Mouse (Mus musculus) adrenal gland, postnatal 4 days (tissue): ENCODE data around the gene Bmper. TPM values are rescaled to one million over a fixed set of nuclear protein-coding genes. Genes with fewer than 3 reads are reported as not detected.

Experiments
- DNase-seq, 2 experiments: peaks; one replicate each; pipeline ENCODE4 v3.0.0; 2021 to 2022; ENCODE audit warnings: low spot score in 2 of 2, mixed read lengths in 2 of 2
- total RNA-seq, 2 experiments: library from RNA; stranded (reverse); gene quantifications; 2 replicates each; pipeline ENCODE4 v1.2.3; 2021

Gene Bmper
- total RNA-seq, 2 experiments from 2014 or later: 8.4 to 10.0 TPM

- DNase-seq: no peak
Observed at GRCm38 (mm10) chr9:23295569-23295968, 72.7 kb downstream of the Bmper start.

- DNase-seq: no peak
Observed at GRCm38 (mm10) chr9:23297491-23298170, 74.8 kb downstream of the Bmper start.

GRCm38 (mm10) chr9:23300376-23300775 is 77.5 kb downstream of the Bmper start:
- DNase-seq: no peak

- no peak for DNase-seq
Observed at GRCm38 (mm10) chr9:23305681-23306080, 82.8 kb downstream of the Bmper start.

- no peak for DNase-seq
Observed at GRCm38 (mm10) chr9:23306226-23306625, 83.3 kb downstream of the Bmper start.

- DNase-seq: no peak
Observed at GRCm38 (mm10) chr9:23307835-23308234, 85.0 kb downstream of the Bmper start.

- DNase-seq: no peak
Observed at GRCm38 (mm10) chr9:23310953-23311352, 88.1 kb downstream of the Bmper start.

- DNase-seq: no peak
Observed at GRCm38 (mm10) chr9:23311956-23312355, 89.1 kb downstream of the Bmper start.

GRCm38 (mm10) chr9:23312877-23313276 is 90.0 kb downstream of the Bmper start:
- no peak for DNase-seq

- DNase-seq: no peak
Observed at GRCm38 (mm10) chr9:23315631-23316330, 92.9 kb downstream of the Bmper start.

GRCm38 (mm10) chr9:23327830-23328229 is 105.0 kb downstream of the Bmper start:
- no peak for DNase-seq

- no peak for DNase-seq
Observed at GRCm38 (mm10) chr9:23333041-23333622, 110.3 kb downstream of the Bmper start.

- no peak for DNase-seq
Observed at GRCm38 (mm10) chr9:23340551-23340950, 117.7 kb downstream of the Bmper start.

GRCm38 (mm10) chr9:23341246-23341645 is 118.4 kb downstream of the Bmper start:
- no peak for DNase-seq

GRCm38 (mm10) chr9:23344353-23344752 is 121.5 kb downstream of the Bmper start:
- no peak for DNase-seq

- no peak for DNase-seq
Observed at GRCm38 (mm10) chr9:23345093-23345844, 122.4 kb downstream of the Bmper start.

- DNase-seq: no peak
Observed at GRCm38 (mm10) chr9:23349603-23350002, 126.7 kb downstream of the Bmper start.

- DNase-seq: no peak
Observed at GRCm38 (mm10) chr9:23351400-23351799, 128.5 kb downstream of the Bmper start.

GRCm38 (mm10) chr9:23352396-23352795 is 129.5 kb downstream of the Bmper start:
- no peak for DNase-seq

- no peak for DNase-seq
Observed at GRCm38 (mm10) chr9:23354201-23354820, 131.4 kb downstream of the Bmper start.

GRCm38 (mm10) chr9:23358108-23358507 is 135.2 kb downstream of the Bmper start:
- no peak for DNase-seq
